Mouse (Mus musculus) CH12.LX (cell line): Measurements from ENCODE around the gene Il1rl1. TPM values are rescaled to one million over a fixed set of nuclear protein-coding genes. Genes with fewer than 3 reads are reported as not detected.

ENCODE experiments used
- DNase-seq: peaks from one replicate; pipeline ENCODE4 v3.0.0-alpha.2; 2013; ENCODE audit errors: extremely low read depth
- H3K27ac ChIP-seq: 2 replicates; pipeline ENCODE4 v1.5.1; 2012; ENCODE audit warnings: low read depth, mild to moderate bottlenecking, control low read depth, moderate library complexity; ENCODE audit not compliant: insufficient read depth
- H3K27me3 ChIP-seq: replicated peaks from 2 replicates; pipeline ENCODE3; 2012; ENCODE audit warnings: inconsistent platforms
- H3K36me3 ChIP-seq, 2 experiments: replicated peaks in 1 of 2; 2 replicates each; pipeline versions ENCODE3 to v1.6.1; 2012; ENCODE audit warnings: inconsistent platforms in 1 of 2, low read length in 1 of 2, mild to moderate bottlenecking in 1 of 2, mixed read lengths in 1 of 2, moderate library complexity in 1 of 2; ENCODE audit not compliant: control insufficient read depth in 1 of 2, insufficient read depth in 1 of 2
- H3K4me1 ChIP-seq, 2 experiments: 2 replicates each; pipeline ENCODE4 v1.6.1; 2012; ENCODE audit warnings: inconsistent platforms in 1 of 2, moderate library complexity in 1 of 2; ENCODE audit not compliant: insufficient read depth in 2 of 2, control insufficient read depth in 1 of 2
- H3K4me2 ChIP-seq: 2 replicates; pipeline ENCODE4 v1.6.1; 2012; ENCODE audit warnings: low read depth, mild to moderate bottlenecking, control low read depth; ENCODE audit not compliant: poor library complexity, insufficient read depth, severe bottlenecking
- H3K4me3 ChIP-seq, 3 experiments: fragments of 150-350 bp in 1 of 3; sonication (generic) in 1 of 3; replicated peaks in 1 of 3; 2 replicates each; pipeline versions ENCODE3 to v1.5.1; 2011 to 2012; ENCODE audit warnings: low read depth in 2 of 3, low read length in 2 of 3, mild to moderate bottlenecking in 2 of 3, moderate library complexity in 2 of 3, control low read depth in 1 of 3, improper control_type of control experiment in 1 of 3, inconsistent platforms in 1 of 3, mixed read lengths in 1 of 3; ENCODE audit not compliant: poor library complexity in 1 of 3
- H3K79me2 ChIP-seq: replicated peaks from 2 replicates; pipeline ENCODE4 v1.6.1; 2012; ENCODE audit warnings: mild to moderate bottlenecking, moderate library complexity; ENCODE audit not compliant: control insufficient read depth, poor library complexity, insufficient read depth, severe bottlenecking; ENCODE audit errors: extremely low read depth
- H3K9ac ChIP-seq: 2 replicates; pipeline ENCODE4 v1.6.1; 2012; ENCODE audit warnings: low read depth, mild to moderate bottlenecking, control low read depth, moderate library complexity; ENCODE audit not compliant: insufficient read depth
- H3K9me3 ChIP-seq: replicated peaks from 2 replicates; pipeline ENCODE3; 2012; ENCODE audit warnings: low read length, inconsistent platforms, mixed read lengths
- BHLHE40 ChIP-seq: IDR thresholded peaks from 2 replicates; pipeline ENCODE4 v1.6.1; 2011; ENCODE audit warnings: mild to moderate bottlenecking, low read depth, low read length, improper control_type of control experiment
- CHD1 ChIP-seq: IDR thresholded peaks from 2 replicates; pipeline ENCODE4 v1.6.1; 2012; ENCODE audit warnings: low read depth, low read length, improper control_type of control experiment, inconsistent platforms
- CTCF ChIP-seq, 2 experiments: IDR thresholded peaks in 1 of 2; conservative IDR thresholded peaks in 1 of 2; 2 replicates each; pipeline ENCODE4 v1.5.1; 2011 to 2012; ENCODE audit warnings: low read depth in 2 of 2, low read length in 2 of 2, improper control_type of control experiment in 1 of 2, inconsistent platforms in 1 of 2, mild to moderate bottlenecking in 1 of 2, moderate library complexity in 1 of 2
- EP300 ChIP-seq: IDR thresholded peaks from 2 replicates; pipeline ENCODE4 v1.6.1; 2011; ENCODE audit warnings: low read length, improper control_type of control experiment
- GABPA ChIP-seq: IDR thresholded peaks from 2 replicates; pipeline ENCODE4 v1.6.1; 2012; ENCODE audit warnings: low read depth, low read length, improper control_type of control experiment, inconsistent platforms; ENCODE audit not compliant: insufficient replicate concordance
- HCFC1 ChIP-seq: IDR thresholded peaks from 2 replicates; pipeline ENCODE4 v1.6.1; 2012; ENCODE audit warnings: low read depth, mild to moderate bottlenecking, inconsistent platforms, low read length, improper control_type of control experiment
- JUN ChIP-seq: IDR thresholded peaks from 2 replicates; pipeline ENCODE4 v1.6.1; 2011; ENCODE audit warnings: low read depth, mild to moderate bottlenecking, low read length, improper control_type of control experiment, moderate library complexity; ENCODE audit not compliant: insufficient read depth
- JUND ChIP-seq: conservative IDR thresholded peaks from 2 replicates; pipeline ENCODE4 v1.6.1; 2011; ENCODE audit warnings: low read depth, low read length, improper control_type of control experiment
- KAT2A ChIP-seq: IDR thresholded peaks from 2 replicates; pipeline ENCODE4 v1.6.1; 2012; ENCODE audit warnings: low read length, improper control_type of control experiment, inconsistent platforms; ENCODE audit not compliant: insufficient replicate concordance
- MAX ChIP-seq: IDR thresholded peaks from 2 replicates; pipeline ENCODE4 v1.6.1; 2011; ENCODE audit warnings: low read length, improper control_type of control experiment
- MAZ ChIP-seq: IDR thresholded peaks from 2 replicates; pipeline ENCODE4 v1.6.1; 2012; ENCODE audit warnings: low read depth, mild to moderate bottlenecking, inconsistent platforms, low read length, improper control_type of control experiment, moderate library complexity
- MXI1 ChIP-seq: IDR thresholded peaks from 2 replicates; pipeline ENCODE4 v1.6.1; 2011; ENCODE audit warnings: mild to moderate bottlenecking, low read depth, low read length, improper control_type of control experiment
- MYC ChIP-seq: IDR thresholded peaks from 2 replicates; pipeline ENCODE4 v1.6.1; 2011; ENCODE audit warnings: low read depth, mild to moderate bottlenecking, improper control_type of control experiment, low read length
- PAX5 ChIP-seq: IDR thresholded peaks from 2 replicates; pipeline ENCODE4 v1.6.1; 2012; ENCODE audit warnings: low read length, inconsistent platforms, mixed read lengths
- RAD21 ChIP-seq: IDR thresholded peaks from 2 replicates; pipeline ENCODE4 v1.6.1; 2011; ENCODE audit warnings: low read depth, mild to moderate bottlenecking, low read length, improper control_type of control experiment, moderate library complexity
- TBP ChIP-seq: conservative IDR thresholded peaks from 2 replicates; pipeline ENCODE4 v1.6.1; 2011; ENCODE audit warnings: low read depth, low read length, improper control_type of control experiment
- TCF12 ChIP-seq: IDR thresholded peaks from 2 replicates; pipeline ENCODE4 v1.6.1; 2014; ENCODE audit warnings: low read depth, mild to moderate bottlenecking, inconsistent platforms, low read length, improper control_type of control experiment
- USF2 ChIP-seq: conservative IDR thresholded peaks from 2 replicates; pipeline ENCODE4 v1.6.1; 2011; ENCODE audit warnings: low read depth, low read length, improper control_type of control experiment
- ZMIZ1 ChIP-seq: IDR thresholded peaks from 2 replicates; pipeline ENCODE4 v1.6.1; 2012; ENCODE audit warnings: low read depth, mild to moderate bottlenecking, inconsistent platforms, low read length, improper control_type of control experiment
- ZNF384 ChIP-seq: IDR thresholded peaks from 2 replicates; pipeline ENCODE4 v1.6.1; 2012; ENCODE audit warnings: low read depth, low read length, improper control_type of control experiment, inconsistent platforms
- dilution Hi-C: fragments of 300-500 bp; cut with MboI; formaldehyde crosslinking; loops from 2 replicates; pipeline ENCODE4 v1.14.3; 2020; ENCODE audit warnings: low sequenced_read_pairs; ENCODE audit not compliant: extremely low pct_unique_long_range_greater_than_20kb, extremely low pct_ligation_motif_present
- in situ Hi-C: fragments of 300-500 bp; cut with MboI; formaldehyde crosslinking; loops from 3 replicates; pipeline ENCODE4 v1.14.3; 2019; ENCODE audit warnings: low sequenced_read_pairs, low pct_ligation_motif_present, low pct_unique_long_range_greater_than_20kb, mixed read lengths
- polyA plus RNA-seq: library from polyadenylated mRNA; unstranded; fragments of >175 nt; gene quantifications from 2 replicates; pipeline ENCODE4 v1.2.1, GENCODE M21; 2012; ENCODE audit warnings: low read depth; ENCODE audit not compliant: insufficient read length
- total RNA-seq, 2 experiments: library from RNA; depleted of rRNA; stranded (reverse); fragments of 300-350 nt in 1 of 2; fragments of >200 nt in 1 of 2; gene quantifications; 2 replicates each; pipeline ENCODE4 v1.2.3; 2012 to 2014

Il1rl1 gene
- total and polyA plus RNA-seq, 3 experiments = 0.13 TPM; not detected in 2

GRCm38 (mm10) chr1:40417034-40417433 lies 12.3 kb upstream of the Il1rl1 start:
- no peaks in the 10 kb centered on the region for H3K79me2 ChIP-seq
- H3K4me1 ChIP-seq = peaks cover 0 to 3% of the 10 kb centered on the region in 2 experiments; a peak in 1 of 4 replicates
- in situ Hi-C loops = no loop called here

GRCm38 (mm10) chr1:40418512-40418911 lies 10.9 kb upstream of the Il1rl1 start:
- Histone ChIP-seq H3K27ac (no peak overlapping the region), H3K27me3 (no peaks in the 10 kb centered on the region), H3K9me3 (no peaks in the 10 kb centered on the region), H3K9ac (no peak overlapping the region), H3K4me2 (no peak overlapping the region), H3K4me1 (no peaks in the 10 kb centered on the region), H3K36me3 (no peaks in the 10 kb centered on the region), H3K79me2 (no peaks in the 10 kb centered on the region), H3K4me3 (no peak overlapping the region)
- dilution Hi-C loops = no loop called here
- in situ Hi-C loops = no loop called here
- no peak for TF ChIP-seq CHD1
- no peak for TF ChIP-seq CTCF (conservative IDR thresholded peaks at IDR 0.05 in 1 of 2, IDR thresholded peaks at IDR 0.05 in 1 of 2; ENCODE audit: low read depth in 2 of 2, low read length in 2 of 2)
- no peak for TF ChIP-seq RAD21
- no peak for TF ChIP-seq ZMIZ1
- no peak for TF ChIP-seq HCFC1
- TF ChIP-seq ZNF384 = no peak
- no peak for TF ChIP-seq EP300
- TF ChIP-seq TBP = no peak
- no peak for TF ChIP-seq MAZ
- no peak for TF ChIP-seq PAX5
- no peak for TF ChIP-seq JUN
- no peak for TF ChIP-seq BHLHE40
- no peak for TF ChIP-seq TCF12
- TF ChIP-seq MXI1 = no peak
- no peak for TF ChIP-seq GABPA
- TF ChIP-seq USF2 = no peak
- TF ChIP-seq MYC = no peak
- TF ChIP-seq KAT2A = no peak
- DNase-seq = no peak

More at GRCm38 (mm10) chr1:40417034-40417433, 12.3 kb upstream of the Il1rl1 start:
- no peaks in the 10 kb centered on the region for H3K36me3 ChIP-seq
- no peak overlapping the region for H3K4me2 ChIP-seq
- no peak for DNase-seq
- no peak overlapping the region for H3K9ac ChIP-seq
- H3K27ac ChIP-seq = no peak overlapping the region
- H3K4me3 ChIP-seq = no peak overlapping the region
- no peaks in the 10 kb centered on the region for H3K9me3 ChIP-seq
- dilution Hi-C loops = no loop called here
- no peak for TF ChIP-seq CHD1
- no peak for TF ChIP-seq JUND
- TF ChIP-seq CTCF (conservative IDR thresholded peaks at IDR 0.05 in 1 of 2, IDR thresholded peaks at IDR 0.05 in 1 of 2; ENCODE audit: low read depth in 2 of 2, low read length in 2 of 2) = no peak
- no peak for TF ChIP-seq MAX
- TF ChIP-seq EP300 = no peak
- TF ChIP-seq JUN = no peak
- TF ChIP-seq, all 38 proteins: peak for 0
- H3K27me3 ChIP-seq = no peaks in the 10 kb centered on the region
